Mouse (Mus musculus) heart, embryonic 13.5 days (tissue): ENCODE data around the gene Zfp653. TPM values are rescaled to one million over a fixed set of nuclear protein-coding genes. Genes with fewer than 3 reads are reported as not detected.

Experiments used
- ATAC-seq: fragments of 200-750 bp; cut with Nextera tagmentation; 2 replicates; pipeline ENCODE4 v1.8.0; 2017; ENCODE audit warnings: moderate TSS enrichment; ENCODE audit not compliant: insufficient number of reproducible peaks, low FRiP score, low TSS enrichment; ENCODE audit errors: extremely low read depth
- H3K27ac ChIP-seq: fragments of 300-500 bp; sonication (generic); replicated peaks from 2 replicates; pipeline ENCODE4 v1.5.1; 2015; ENCODE audit warnings: moderate library complexity, mild to moderate bottlenecking, inconsistent platforms
- H3K27me3 ChIP-seq: fragments of 300-500 bp; sonication (generic); replicated peaks from 2 replicates; pipeline ENCODE4 v1.6.1; 2015; ENCODE audit warnings: mild to moderate bottlenecking, inconsistent platforms
- H3K36me3 ChIP-seq: fragments of 300-500 bp; sonication (generic); 2 replicates; pipeline ENCODE4 v1.6.1; 2015; ENCODE audit warnings: mild to moderate bottlenecking, inconsistent platforms
- H3K4me1 ChIP-seq: fragments of 300-500 bp; sonication (generic); 2 replicates; pipeline ENCODE4 v1.6.1; 2015; ENCODE audit warnings: inconsistent platforms
- H3K4me2 ChIP-seq: fragments of 300-500 bp; sonication (generic); 2 replicates; pipeline ENCODE4 v1.6.1; 2015; ENCODE audit warnings: inconsistent platforms, mild to moderate bottlenecking, moderate library complexity
- H3K4me3 ChIP-seq: fragments of 300-500 bp; sonication (generic); 2 replicates; pipeline ENCODE4 v1.5.1; 2015; ENCODE audit warnings: moderate library complexity, mild to moderate bottlenecking, inconsistent platforms
- H3K9ac ChIP-seq: fragments of 300-500 bp; sonication (generic); 2 replicates; pipeline ENCODE4 v1.6.1; 2015; ENCODE audit warnings: inconsistent platforms, mild to moderate bottlenecking, moderate library complexity
- H3K9me3 ChIP-seq: fragments of 300-500 bp; sonication (generic); 2 replicates; pipeline ENCODE4 v1.6.1; 2016; ENCODE audit warnings: inconsistent platforms
- WGBS: fragments of 180-500 bp; shearing (Covaris S2); methylation state at CpG from one replicate; pipeline ENCODE4 v1.1.7; 2015; ENCODE audit warnings: mixed read lengths; 5-methylcytosine and 5-hydroxymethylcytosine counted together
- microRNA-seq: library from miRNA; unstranded; fragments of <30 nt; microRNA quantifications from one replicate; pipeline ENCODE4, GENCODE M21; 2016
- polyA plus RNA-seq: library from polyadenylated mRNA; unstranded; fragments of >200 nt; fragmentation: Nextera tagmentation; extraction: Ambion mirVana; gene quantifications from 2 replicates; pipeline ENCODE4 v1.2.1, GENCODE M21; 2015

The Zfp653 gene
- polyA plus RNA-seq, 1 experiment from 2014 or later: 9.5 TPM

DNA sequence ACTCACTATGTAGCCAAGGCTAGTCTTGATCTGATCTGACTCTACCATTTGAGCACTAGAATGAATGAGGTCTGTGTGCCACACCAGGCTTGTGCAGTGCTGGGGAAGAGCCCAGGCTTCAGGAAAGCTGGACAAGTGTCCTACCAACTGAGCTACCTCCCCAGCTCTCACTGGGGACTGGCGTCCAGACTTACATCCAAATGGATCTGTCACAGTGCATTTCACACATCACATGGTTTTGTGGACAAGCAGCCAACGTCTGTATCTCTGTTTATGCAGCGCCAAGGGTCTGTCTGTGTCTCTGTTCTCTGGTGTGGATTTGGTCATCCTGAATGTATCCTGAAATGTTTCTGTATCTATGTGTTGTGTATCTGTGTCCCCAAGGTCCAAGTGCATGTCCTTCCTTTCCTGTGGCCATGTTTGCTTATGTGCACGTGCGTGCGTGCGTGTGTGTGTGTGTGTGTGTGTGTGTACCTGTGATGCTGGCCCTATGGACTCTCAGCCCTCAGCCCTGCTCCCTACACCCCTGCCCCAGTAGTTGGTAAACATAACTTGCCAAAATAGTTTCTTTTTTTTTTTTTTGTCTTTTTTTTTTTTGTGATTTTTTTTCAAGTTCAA is 53.9 kb downstream of the Zfp653 start:
- no peaks in the 10 kb centered on the region for H3K4me1 ChIP-seq
- no peak for ATAC-seq
- H3K9ac ChIP-seq: no peak overlapping the region
- H3K4me3 ChIP-seq: no peak overlapping the region
- H3K4me2 ChIP-seq: no peak overlapping the region
- no peaks in the 10 kb centered on the region for H3K9me3 ChIP-seq
- H3K36me3 ChIP-seq: peaks cover 26% of the 10 kb centered on the region
- 72% methylated on average over 7 of the region's 7 CpGs for WGBS
- no peaks in the 10 kb centered on the region for H3K27me3 ChIP-seq
- H3K27ac ChIP-seq: no peak overlapping the region

DNA sequence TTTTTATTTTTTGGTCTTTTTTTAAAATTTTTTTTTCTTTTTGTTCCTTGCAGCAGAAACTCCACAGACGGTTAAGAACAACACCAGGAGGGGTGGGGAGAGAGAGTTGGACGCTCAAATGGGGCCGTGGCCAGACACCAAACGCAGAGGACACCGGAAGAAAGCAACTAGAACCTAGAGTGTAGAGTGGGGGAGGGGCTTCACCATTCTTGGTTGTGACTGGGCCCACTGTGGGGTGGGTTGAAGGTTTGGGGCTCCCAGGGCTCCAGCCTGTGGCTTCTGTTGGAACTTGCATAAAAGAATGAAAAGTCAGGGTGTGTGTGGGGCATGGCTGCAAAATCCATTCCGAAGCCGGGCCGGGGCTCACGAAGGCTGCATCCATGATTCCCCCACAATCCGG is 54.9 kb downstream of the Zfp653 start:
- Histone ChIP-seq H3K9ac (no peak overlapping the region), H3K27me3 (no peaks in the 10 kb centered on the region), H3K36me3 (peaks cover 36% of the 10 kb centered on the region), H3K9me3 (no peaks in the 10 kb centered on the region), H3K4me2 (no peak overlapping the region), H3K4me3 (no peak overlapping the region), H3K4me1 (no peaks in the 10 kb centered on the region), H3K27ac (no peak overlapping the region)
- 73% methylated on average over 10 of the region's 10 CpGs for WGBS
- ATAC-seq: no peak

- ATAC-seq: no peak
- peaks cover 71% of the 10 kb centered on the region for H3K36me3 ChIP-seq
- no peak overlapping the region for H3K9ac ChIP-seq
- no peaks in the 10 kb centered on the region for H3K27me3 ChIP-seq
- no peak overlapping the region for H3K4me3 ChIP-seq
- H3K4me1 ChIP-seq: no peaks in the 10 kb centered on the region
- no peak overlapping the region for H3K27ac ChIP-seq
- WGBS: 93% methylated on average over 13 of the region's 13 CpGs
- no peak overlapping the region for H3K4me2 ChIP-seq
- H3K9me3 ChIP-seq: no peaks in the 10 kb centered on the region
Observed at GRCm38 (mm10) chr9:22012731-22013130, 58.4 kb downstream of the Zfp653 start.

- Histone ChIP-seq H3K9ac (no peak overlapping the region), H3K9me3 (no peaks in the 10 kb centered on the region), H3K27me3 (no peaks in the 10 kb centered on the region), H3K36me3 (peaks cover 88% of the 10 kb centered on the region), H3K4me2 (no peak overlapping the region), H3K27ac (no peak overlapping the region), H3K4me3 (no peak overlapping the region), H3K4me1 (no peaks in the 10 kb centered on the region)
- WGBS: 85% methylated on average over 5 of the region's 5 CpGs
- no peak for ATAC-seq
Observed at GRCm38 (mm10) chr9:22011055-22011454, 60.1 kb downstream of the Zfp653 start.

Small RNA genes lying within 50 kb of the gene (microRNA-seq; reads per million reads assigned to microRNA genes)
- not detected for gene Mir7084

Other genes with a start within 250 kb of the Zfp653 start
- gene Angptl8, start 235.9 kb downstream of the Zfp653 start, polyA plus RNA-seq: 1.6 and 2.3 TPM in 2 replicates
- gene Dock6, start 218.7 kb downstream of the Zfp653 start, polyA plus RNA-seq: 48.4 and 50.3 TPM in 2 replicates
- gene Rab3d, start 153.2 kb downstream of the Zfp653 start, polyA plus RNA-seq: 8.5 and 9.2 TPM in 2 replicates
- gene Ccdc159, start 143.9 kb downstream of the Zfp653 start, polyA plus RNA-seq: 2.6 and 3.2 TPM in 2 replicates
- gene Tmem205, start 143.8 kb downstream of the Zfp653 start, polyA plus RNA-seq: 41.5 and 47.8 TPM in 2 replicates
- gene Plppr2, start 134.3 kb downstream of the Zfp653 start, polyA plus RNA-seq: 5.1 and 5.2 TPM in 2 replicates
- gene Swsap1, start 115.6 kb downstream of the Zfp653 start, polyA plus RNA-seq: 5.1 and 5.7 TPM in 2 replicates
- gene Epor, start 107.9 kb downstream of the Zfp653 start, polyA plus RNA-seq: 7.3 and 8.5 TPM in 2 replicates
- 0.68 and 0.71 TPM in 2 replicates for gene Rgl3, start 81.9 kb downstream of the Zfp653 start, polyA plus RNA-seq
- gene Ccdc151, start 68.7 kb downstream of the Zfp653 start, polyA plus RNA-seq: 0.22 and 0.36 TPM in 2 replicates
- 76.9 and 80.6 TPM in 2 replicates for gene Prkcsh, start 68.6 kb downstream of the Zfp653 start, polyA plus RNA-seq
- gene Elavl3, start 19.4 kb downstream of the Zfp653 start, polyA plus RNA-seq: 0.28 and 0.41 TPM in 2 replicates
- not detected in 2 replicates for gene Gm49318, start 117 bp downstream of the Zfp653 start, polyA plus RNA-seq
- gene Ecsit, start 14.1 kb upstream of the Zfp653 start, polyA plus RNA-seq: 49.5 and 53.7 TPM in 2 replicates
- 250 and 292 TPM in 2 replicates for gene Cnn1, start 27.8 kb upstream of the Zfp653 start, polyA plus RNA-seq
- 106 and 125 TPM in 2 replicates for gene Elof1, start 45.8 kb upstream of the Zfp653 start, polyA plus RNA-seq
- gene Acp5, start 64.3 kb upstream of the Zfp653 start, polyA plus RNA-seq: 9.0 and 10.9 TPM in 2 replicates
- gene Pigyl, start 85.5 kb upstream of the Zfp653 start, polyA plus RNA-seq: 46.0 and 52.0 TPM in 2 replicates
- gene Zfp872, start 116.7 kb upstream of the Zfp653 start, polyA plus RNA-seq: 0.08 and 0.24 TPM in 2 replicates
- gene Zfp809, start 154.3 kb upstream of the Zfp653 start, polyA plus RNA-seq: 16.0 and 17.9 TPM in 2 replicates
- gene Zfp599, start 188.5 kb upstream of the Zfp653 start, polyA plus RNA-seq: 3.7 and 4.2 TPM in 2 replicates
- 12.6 and 15.2 TPM in 2 replicates for gene Zfp810, start 236.3 kb upstream of the Zfp653 start, polyA plus RNA-seq